Mouse (Mus musculus): ENCODE measurements around the gene Scn4a. TPM values are rescaled to one million over a fixed set of nuclear protein-coding genes. Genes with fewer than 3 reads are reported as not detected.
"Not testable (repeated sequence)": the region's sequence is repeated elsewhere in the genome, so short reads cannot be mapped to it uniquely, and the experiment has no call there.

Scn4a gene
- 0.04 TPM in 1 of 2 replicates, not detected in the other for polyA plus RNA-seq (2015; fragmentation: Nextera tagmentation; extraction: Ambion mirVana)

DNA sequence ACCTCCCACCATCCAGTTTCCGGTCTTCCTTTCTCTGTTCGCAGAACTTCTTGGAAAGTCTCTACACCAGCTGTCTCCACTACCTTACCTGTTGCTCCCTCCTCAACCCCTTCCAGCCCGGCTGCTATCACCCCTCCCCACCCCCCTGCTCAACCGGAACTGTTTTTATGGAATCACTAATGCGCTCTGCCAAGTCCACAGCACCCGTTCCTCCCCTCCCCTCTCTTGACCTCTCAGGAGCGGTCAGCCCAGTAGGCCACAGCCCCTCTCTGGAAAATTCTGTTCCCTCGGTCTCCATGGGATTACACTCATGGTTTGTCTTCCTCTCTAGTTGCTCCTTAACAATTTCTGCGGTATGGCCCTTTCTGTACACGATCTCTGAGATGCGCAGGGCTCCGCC, at the start of gene Scn4a:
TSS of gene Scn4a (minus strand) at position 101 of the 400 bp plus-strand sequence.
- no peak for DNase-seq (ENCODE audit: low spot score)

GRCm38 (mm10) chr11:106398481-106398880, 45.4 kb upstream of the Scn4a start:
- DNase-seq (ENCODE audit: low spot score): no peak

DNA sequence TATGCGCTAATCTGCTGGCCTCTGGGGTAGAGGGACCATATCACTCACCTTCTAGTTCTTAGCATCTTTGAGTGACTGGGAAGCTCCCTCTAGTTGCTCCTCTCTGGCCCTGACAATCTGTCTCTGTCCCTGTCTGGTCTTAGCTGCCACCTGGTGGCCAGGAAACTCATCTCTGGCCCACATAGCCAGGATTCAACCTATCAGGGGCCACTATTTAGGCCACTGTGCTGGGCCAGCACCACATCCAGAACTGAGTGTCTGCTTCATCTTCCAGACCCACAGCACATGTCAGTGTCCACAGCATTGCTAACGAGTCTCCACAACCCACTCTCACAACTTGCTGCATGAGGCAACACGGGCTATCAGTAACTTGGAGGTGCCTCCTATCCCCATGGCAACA, 44.6 kb upstream of the Scn4a start:
- DNase-seq (ENCODE audit: low spot score): peak; percentile 24

GRCm38 (mm10) chr11:106394055-106394454, 41.0 kb upstream of the Scn4a start:
- DNase-seq (ENCODE audit: low spot score): not testable (repeated sequence)

DNA sequence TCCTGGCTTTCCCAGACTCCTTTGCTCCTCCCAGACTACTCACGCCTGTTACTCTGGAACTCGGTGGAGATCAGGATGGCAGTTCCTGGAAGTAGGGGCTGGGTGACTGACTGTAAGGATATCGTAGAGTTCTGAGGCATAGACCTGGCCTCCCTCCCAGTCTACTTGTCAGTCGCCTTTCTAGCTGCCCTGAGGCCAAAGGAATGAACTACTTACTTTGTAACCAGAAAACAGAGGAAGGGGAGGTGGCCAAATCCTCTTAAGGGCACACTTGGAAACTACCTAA, 40.2 kb upstream of the Scn4a start:
- no peak for DNase-seq (ENCODE audit: low spot score)

DNA sequence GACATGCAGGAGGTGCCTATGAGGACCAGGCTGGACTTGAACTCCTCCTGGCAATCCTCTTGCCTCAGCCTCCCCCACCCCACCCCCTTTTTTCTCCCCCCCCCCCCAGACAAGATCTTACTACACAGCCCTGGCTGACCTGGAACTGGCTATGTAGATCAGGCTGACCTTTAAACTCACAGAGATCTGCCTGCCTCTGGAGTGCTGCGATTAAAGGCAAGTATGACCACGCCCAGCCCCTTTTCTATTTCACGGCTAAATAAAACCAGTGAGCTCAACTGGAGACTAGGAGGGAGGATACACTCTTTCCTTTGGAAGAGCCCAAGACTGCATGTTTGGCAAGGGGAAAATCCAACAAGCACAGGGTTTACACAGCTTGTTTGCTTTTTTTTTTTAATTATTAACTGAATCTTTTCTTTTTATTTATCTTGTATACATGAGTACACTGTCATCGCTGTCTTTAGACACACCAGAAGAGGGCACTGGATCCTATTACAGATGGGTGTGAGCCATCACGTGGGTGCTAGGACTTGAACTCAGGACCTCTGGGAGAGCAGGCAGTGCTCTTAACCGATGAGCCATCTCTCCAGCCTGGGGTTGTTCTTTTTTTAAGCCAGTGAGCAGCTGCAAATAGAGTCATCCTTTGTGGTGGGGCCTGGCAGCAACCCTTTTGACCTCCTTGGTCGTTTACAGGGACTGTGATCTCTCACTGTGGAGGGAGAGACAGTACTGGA, 39.7 kb upstream of the Scn4a start:
- no peak for DNase-seq (ENCODE audit: low spot score)

DNA sequence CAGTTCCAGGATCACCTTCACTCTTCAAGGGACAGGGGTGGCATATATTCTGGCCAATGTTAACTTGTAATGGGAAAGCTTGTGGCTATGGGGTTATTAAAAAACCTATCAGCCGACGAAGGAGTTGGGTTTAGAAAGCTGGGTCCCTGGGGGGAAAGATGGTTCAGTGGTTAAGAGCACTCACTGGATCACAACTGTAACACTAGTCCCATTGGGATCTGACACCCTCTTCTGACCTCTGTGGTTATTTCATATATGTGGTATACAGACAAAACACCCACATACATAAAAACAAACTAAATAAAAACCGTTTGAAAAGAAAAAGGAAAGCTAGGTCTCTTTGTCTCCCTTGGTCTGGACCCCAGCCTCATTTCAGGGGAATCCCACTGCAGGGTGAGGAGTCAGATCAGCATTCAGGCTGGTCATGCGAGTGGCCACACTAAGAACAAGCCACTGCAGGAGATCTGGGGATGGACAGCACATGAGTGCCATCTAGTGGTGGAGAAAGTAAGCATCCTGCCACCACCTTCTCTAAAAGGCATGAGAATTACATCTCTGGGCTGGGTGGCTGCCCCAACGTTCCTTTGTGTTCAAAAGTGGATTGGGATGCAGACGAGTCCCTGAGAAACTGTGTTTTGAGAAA, 38.6 kb upstream of the Scn4a start:
- peak; percentile 78 for DNase-seq (ENCODE audit: low spot score)

- no peak for DNase-seq (ENCODE audit: low spot score)
These were observed 37.7 kb upstream of the Scn4a start for GRCm38 (mm10) chr11:106390757-106391156.

DNA sequence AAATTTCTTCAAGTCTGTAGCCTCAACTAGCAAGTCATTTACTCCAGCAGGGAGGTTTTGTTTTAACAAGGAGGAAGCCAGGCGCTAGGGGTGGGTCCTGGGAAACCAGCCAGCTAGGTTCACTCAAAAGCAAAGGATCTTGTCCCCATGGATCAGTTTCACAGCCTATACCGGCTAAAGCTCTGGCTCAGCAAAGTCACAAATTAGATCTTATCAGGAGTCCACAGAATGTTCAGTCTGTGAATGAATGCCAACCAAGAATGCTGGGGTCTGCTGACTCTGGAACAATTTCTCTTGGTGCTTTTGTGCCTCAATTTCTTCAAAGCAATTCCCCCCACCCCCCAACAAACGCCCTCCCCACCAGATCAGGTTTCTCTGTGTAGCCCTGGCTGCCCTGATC, 36.5 kb upstream of the Scn4a start:
- no peak for DNase-seq (ENCODE audit: low spot score)

DNA sequence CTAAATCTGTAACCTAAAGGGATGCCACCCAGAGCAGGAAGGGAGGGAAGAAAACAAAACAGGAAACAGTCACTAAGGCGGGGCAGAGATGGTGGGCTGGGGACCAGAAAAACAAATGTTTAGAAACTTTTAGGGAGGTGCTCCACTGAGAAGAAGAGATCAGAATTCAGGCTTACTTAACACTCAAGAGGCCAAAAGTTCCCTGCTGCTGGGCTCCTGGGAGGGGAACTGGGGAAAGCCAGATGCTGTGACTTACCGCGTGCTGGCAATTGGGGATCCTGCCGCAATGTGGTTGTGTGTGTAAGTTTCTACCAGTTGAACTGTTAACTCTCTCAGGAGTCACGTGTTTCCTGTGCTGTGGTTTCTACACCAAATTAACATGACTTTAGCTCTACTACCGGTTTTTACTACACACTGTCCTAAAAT, 34.7 kb upstream of the Scn4a start, which contains the start of gene Icam2:
TSS of gene Icam2 (minus strand) at position 285 of the 426 bp plus-strand sequence.
- peak; percentile 88 for DNase-seq (ENCODE audit: low spot score)

DNA sequence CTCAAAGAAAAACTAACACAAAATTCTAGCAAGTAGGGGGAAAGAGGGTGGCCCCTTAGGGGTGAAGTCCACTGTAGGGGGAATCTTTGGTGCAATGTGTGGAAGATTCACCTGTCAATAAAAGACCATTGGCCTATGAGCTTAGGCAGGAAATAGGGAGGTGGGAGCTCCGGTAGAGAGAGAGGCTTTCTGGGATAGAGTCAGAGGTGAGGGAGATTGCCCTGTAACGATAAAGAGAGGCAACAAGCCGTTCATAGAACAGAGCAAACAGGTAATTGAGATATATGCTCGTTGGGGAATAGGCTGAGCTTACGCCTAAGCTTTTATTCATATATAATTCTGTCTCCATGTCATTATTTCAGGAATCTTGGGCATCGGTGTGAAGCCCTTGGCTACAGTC, 33.9 kb upstream of the Scn4a start:
- peak; percentile 74 for DNase-seq (ENCODE audit: low spot score)

DNA sequence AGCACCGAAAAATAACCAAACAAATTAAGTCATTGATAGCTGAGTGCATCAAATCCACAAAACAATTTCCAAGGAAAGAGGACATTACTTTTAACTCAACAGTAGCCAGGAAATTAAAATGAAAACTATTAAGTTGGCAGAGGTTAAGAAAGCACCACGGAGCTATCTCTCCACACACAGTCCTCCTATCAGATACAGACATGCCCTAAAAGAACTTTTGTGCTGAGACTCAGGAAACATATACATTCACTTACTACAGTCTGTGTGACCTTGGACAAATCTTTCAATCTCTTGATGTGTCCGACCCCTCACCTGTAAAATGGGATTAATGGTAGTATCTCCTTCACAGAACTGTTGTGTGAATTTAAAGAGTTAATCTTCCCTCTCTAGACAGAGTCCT, 33.3 kb upstream of the Scn4a start:
- no peak for DNase-seq (ENCODE audit: low spot score)

- DNase-seq (ENCODE audit: low spot score): no peak
These were observed 30.1 kb upstream of the Scn4a start for GRCm38 (mm10) chr11:106383051-106383790.

GRCm38 (mm10) chr11:106382424-106382823, 29.3 kb upstream of the Scn4a start:
- no peak for DNase-seq (ENCODE audit: low spot score)

- DNase-seq (ENCODE audit: low spot score): no peak
These were observed 28.8 kb upstream of the Scn4a start for GRCm38 (mm10) chr11:106381883-106382282.

DNA sequence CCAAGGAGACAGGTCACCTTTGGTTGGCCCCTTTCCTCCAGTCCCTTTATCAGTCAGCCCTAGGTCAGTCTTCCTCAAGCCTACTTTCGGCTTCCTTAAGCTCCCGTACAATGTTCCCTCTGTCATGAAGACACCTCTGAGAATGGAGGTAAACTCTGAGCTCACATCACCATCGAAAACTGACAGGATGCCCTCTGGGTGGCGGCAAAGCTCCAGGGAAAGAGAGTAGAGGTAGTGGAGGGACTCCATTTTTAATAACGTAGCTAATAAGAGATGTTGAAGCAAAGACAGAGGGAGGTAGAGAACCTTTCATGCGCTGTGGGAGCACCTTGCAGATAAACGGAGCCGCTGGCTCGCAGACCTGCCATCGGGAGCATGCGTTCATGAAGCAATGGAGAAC, 27.9 kb upstream of the Scn4a start:
- no peak for DNase-seq (ENCODE audit: low spot score)

DNA sequence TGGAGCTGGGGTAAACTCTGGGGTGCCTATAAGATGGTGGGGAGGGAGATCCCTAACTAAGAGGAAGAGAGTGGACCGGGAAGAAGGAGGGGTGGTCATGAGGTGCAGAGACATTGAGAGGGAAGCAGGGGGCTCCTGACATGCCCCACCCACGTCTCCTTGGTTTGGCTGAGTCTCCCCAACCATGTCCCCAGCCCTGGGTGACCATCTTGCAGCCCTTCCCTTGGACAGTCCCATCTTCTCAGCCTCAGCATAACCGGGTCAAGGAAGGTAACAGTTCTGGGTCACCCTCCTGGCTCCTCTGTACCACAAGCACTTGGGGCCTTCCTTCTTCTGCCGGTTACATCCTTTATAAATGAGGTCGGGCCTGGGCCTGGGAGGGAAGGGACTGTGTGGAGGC, 21.9 kb upstream of the Scn4a start:
- DNase-seq (ENCODE audit: low spot score): peak; percentile 35

DNA sequence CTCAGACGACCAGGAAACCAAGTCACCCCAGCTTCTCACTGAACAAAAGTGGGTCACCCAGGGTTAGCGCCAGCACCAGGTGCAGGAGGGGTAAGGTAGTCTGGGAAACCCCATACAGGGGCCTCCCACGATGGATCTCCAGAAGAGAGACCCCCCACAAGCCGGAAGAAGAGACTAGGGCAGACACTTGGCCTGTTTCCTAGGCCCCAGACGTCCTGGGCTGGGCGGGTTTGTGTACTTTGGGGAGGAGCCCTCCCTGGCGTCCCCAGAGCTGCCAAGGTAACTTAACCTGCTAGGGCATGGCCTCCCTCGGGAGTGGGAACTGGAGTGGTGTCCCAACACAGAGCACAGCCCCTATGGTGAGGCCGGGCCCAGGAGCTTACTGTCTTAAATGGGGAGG, 21.5 kb upstream of the Scn4a start:
- DNase-seq (ENCODE audit: low spot score): peak; percentile 95

DNA sequence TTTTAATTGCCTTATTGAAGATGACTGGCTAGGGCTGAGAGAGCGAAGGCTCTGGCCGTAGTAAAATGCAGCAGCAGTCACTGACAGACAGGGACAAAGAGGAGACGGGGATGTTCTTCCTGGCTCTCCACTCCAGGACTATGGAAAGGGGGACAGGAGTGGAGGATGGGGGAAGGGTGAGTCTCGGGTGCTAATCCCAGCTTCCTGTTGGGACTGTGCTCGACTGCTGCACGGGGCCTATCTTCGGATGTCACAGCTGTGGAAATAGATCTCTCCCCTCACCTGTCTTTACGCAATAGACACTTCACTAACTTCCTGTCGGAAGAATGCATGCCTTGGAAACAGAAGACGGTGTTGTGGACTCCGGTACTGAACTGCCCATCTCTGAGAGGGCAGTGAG, 20.9 kb upstream of the Scn4a start:
- no peak for DNase-seq (ENCODE audit: low spot score)

- peak; percentile 88 for DNase-seq (ENCODE audit: low spot score)
These were observed 13.2 kb upstream of the Scn4a start for GRCm38 (mm10) chr11:106366316-106366715.

DNA sequence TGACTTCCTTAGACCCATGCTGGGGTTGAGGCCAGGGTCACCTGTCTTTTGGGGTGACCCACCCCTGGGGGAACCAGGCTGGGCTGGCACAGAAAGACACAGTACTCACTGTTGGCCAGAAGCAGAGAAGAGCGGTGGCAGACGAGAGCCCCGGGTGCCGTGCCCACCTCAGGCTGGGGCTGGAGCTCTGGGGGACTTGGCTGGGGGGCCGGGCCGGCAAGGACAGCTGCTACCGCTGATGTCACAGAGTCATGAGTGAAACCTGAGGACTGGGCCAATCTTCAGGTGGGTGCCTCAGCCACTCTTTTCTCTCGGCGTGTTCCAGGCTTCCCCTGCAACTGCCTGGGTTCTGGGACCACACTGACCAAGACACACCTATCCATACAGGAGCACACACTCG, 12.3 kb upstream of the Scn4a start, which contains the start of gene Prr29:
TSS of gene Prr29 (plus strand) at position 107 of the 400 bp plus-strand sequence.
- DNase-seq (ENCODE audit: low spot score): no peak

DNA sequence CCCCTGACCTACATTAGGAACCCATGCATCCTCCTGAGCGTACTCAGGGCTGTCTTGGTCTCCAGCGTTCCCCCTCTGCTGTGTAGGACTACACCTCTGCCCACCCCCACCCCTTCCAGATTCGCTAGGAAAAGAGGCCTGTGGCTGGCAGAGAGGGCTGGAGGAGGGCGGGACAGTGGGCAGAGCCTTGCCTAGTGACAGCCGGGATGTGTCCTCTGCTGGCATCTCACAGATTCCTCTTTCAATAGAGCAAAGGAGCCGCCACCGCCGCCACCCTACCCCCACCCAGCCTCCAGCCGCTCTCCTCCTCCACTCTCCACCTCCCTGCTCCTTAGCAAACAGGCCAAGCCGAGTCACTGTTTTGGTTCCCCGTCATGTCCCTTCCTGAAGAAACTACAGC, 11.6 kb upstream of the Scn4a start:
- DNase-seq (ENCODE audit: low spot score): no peak

Data from thymus, postnatal 0 days (tissue).